Mouse (Mus musculus) testis, adult 2 months (tissue): ENCODE measurements around the gene Agbl2.

Source experiments
- CTCF ChIP-seq: fragments of 200-500 bp; IDR thresholded peaks from 2 replicates; pipeline ENCODE4 v1.5.1; 2012; ENCODE audit warnings: low read depth, mild to moderate bottlenecking, inconsistent platforms, low read length, moderate library complexity; ENCODE audit not compliant: control insufficient read depth, insufficient read depth, insufficient replicate concordance
- POLR2A ChIP-seq: fragments of 200-500 bp; IDR thresholded peaks from 2 replicates; pipeline ENCODE4 v1.6.1; 2012; ENCODE audit warnings: low read depth, mild to moderate bottlenecking, inconsistent platforms, low read length, moderate library complexity; ENCODE audit not compliant: control insufficient read depth

DNA sequence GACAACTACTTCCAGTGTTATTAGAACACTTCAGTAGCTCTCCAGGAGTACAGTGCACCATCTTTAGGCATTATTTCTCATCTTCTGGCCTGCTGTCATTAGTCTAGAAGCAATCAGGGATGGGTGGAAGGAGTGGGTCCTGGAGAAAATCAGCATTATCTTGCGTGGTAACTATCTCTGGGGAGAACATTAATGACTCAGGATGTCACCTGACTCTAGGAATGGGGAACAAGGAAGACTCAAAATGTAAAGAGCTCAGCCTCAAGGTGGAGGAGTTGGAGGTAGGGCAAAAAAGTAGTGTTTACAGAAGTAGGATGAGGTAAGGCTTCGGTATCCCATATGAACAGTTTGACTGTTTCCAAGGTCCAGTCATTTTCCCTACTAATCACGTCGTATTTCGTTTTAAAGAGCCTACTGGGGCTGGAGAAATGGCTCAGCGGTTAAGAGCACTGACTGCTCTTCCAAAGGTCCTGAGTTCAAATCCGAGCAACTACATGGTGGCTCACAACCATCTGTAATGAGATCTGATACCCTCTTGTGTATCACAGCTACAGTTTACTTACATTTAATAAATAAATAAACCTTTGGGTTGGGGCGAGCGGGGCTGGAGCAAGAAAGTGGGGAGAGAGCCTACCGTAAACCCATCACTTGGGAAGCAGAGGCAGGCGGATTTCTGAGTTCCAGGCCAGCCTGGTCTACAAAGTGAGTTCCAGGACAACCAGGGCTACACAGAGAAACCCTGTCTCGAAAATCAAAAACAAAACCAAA lies 38.1 kb upstream of the Agbl2 start:
- TF ChIP-seq CTCF (no peak), POLR2A (no peak)
